Mouse (Mus musculus) ES-E14 (cell line): Measurements from ENCODE around the gene Mis18bp1.

Source experiments
- CHD2 ChIP-seq: IDR thresholded peaks from 2 replicates; pipeline ENCODE4 v1.6.1; 2014; ENCODE audit warnings: mild to moderate bottlenecking, low read depth, low read length, inconsistent platforms
- HCFC1 ChIP-seq: IDR thresholded peaks from 2 replicates; pipeline ENCODE4 v1.6.1; 2012; ENCODE audit warnings: low read length, inconsistent platforms, borderline replicate concordance; ENCODE audit not compliant: insufficient read depth
- ZC3H11A ChIP-seq: IDR thresholded peaks from 2 replicates; pipeline ENCODE4 v1.6.1; 2012; ENCODE audit warnings: low read depth, mild to moderate bottlenecking, inconsistent platforms, low read length, borderline replicate concordance
- ZNF384 ChIP-seq: IDR thresholded peaks from 2 replicates; pipeline ENCODE4 v1.6.1; 2012; ENCODE audit warnings: low read depth, low read length, inconsistent platforms

DNA sequence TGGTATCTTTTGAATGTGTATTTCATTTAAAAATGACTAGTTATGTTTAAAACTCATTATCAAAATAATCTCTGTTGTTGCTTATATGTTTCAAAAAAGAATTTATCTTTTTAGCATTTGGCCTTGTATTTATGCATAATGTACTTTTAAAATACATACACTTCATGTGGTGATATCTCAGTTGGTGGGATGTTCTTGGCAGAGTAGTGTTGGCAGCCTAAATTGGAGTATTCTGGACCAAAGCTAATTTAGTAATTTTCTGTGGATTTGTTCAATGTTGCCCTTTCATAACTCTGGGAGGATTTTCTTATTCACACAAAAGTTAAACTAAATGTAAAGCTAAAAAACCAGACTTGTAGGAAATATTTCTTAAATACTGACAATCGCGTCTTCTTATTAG, 29.4 kb upstream of the Mis18bp1 start:
- TF ChIP-seq ZC3H11A (no peak), HCFC1 (no peak), CHD2 (no peak), ZNF384 (no peak)
